In the genomic region with DNA sequence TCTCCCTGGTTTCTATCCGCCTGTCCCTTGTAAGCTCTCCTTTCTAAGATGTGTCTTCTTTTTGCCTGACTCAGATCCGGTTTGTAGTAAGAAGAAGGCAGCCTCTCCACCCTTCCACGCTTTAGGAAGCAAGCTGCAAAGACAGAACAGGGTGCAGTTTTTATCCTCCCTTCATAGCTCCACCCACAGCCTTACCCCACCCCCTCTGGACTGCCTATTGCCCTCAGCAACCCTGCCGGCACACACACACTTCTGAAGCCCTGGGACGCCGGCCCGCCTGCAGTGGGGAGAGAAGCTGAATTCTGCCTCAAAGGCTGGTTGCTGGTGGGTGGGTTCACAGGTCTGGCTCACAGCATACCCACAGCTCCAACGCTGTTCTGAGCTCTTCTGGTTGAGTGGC, we compare ENCODE assay signal across 12 mouse cellular contexts. TPM values are rescaled to one million over a fixed set of nuclear protein-coding genes. Genes with fewer than 3 reads are reported as not detected.
DNase-seq lines count a peak whose midpoint lies in the region; ATAC-seq and TF ChIP-seq lines count a peak whose summit lies in the region.
"Had no signal": no experiment of that assay in that cellular context is flagged by ENCODE, and none has a peak within 500 bp of the region (broad histone marks: within the 10 kb centered on the region; RNA-seq: fewer than 3 reads in every experiment).

No protein-coding gene starts in this region.

- no peak overlapping the region for H3K27ac ChIP-seq in kidney, adult 2 months (ENCODE audit: insufficient read depth, low read depth, low read length)
- H3K27ac ChIP-seq in kidney, embryonic 14.5 days (ENCODE audit: low read depth, low read length), result no peak overlapping the region
- H3K27ac ChIP-seq in olfactory bulb, adult 2 months (ENCODE audit: insufficient read depth, low read depth, low read length), result 0 out of 2 replicates have a peak overlapping the region, but pooled peaks have one; percentile 17
- H3K27ac ChIP-seq: layer of hippocampus, adult 2 months; liver, embryonic 14.5 days had no signal

- peak; percentile 45 for DNase-seq in kidney, adult 2 months
- DNase-seq in testis, postnatal 10 days (ENCODE audit: low spot score), result peak; percentile 51
- DNase-seq in testis, postnatal 14 days (ENCODE audit: low spot score), result no peak
- DNase-seq in frontal cortex, postnatal 36 days (ENCODE audit: low spot score in 2 of 2), result peak; percentile 51 to 60
- DNase-seq in embryo, embryonic 11 days, result no peak
- DNase-seq: cerebellum, adult 18-20 months had no signal

- no peaks in the 10 kb centered on the region for H3K36me3 ChIP-seq in kidney, adult 2 months (ENCODE audit: control insufficient read depth, insufficient read depth, low read length)
- no peaks in the 10 kb centered on the region for H3K36me3 ChIP-seq in kidney, embryonic 14.5 days (ENCODE audit: control insufficient read depth, insufficient read depth, low read length)
- H3K36me3 ChIP-seq: heart, embryonic 12.5 days had no signal

- no peaks in the 10 kb centered on the region for H3K4me1 ChIP-seq in kidney, adult 2 months (ENCODE audit: control insufficient read depth, insufficient read depth, low read length)
- H3K4me1 ChIP-seq in kidney, embryonic 14.5 days (ENCODE audit: control insufficient read depth, insufficient read depth, low read length), result no peaks in the 10 kb centered on the region
- H3K4me1 ChIP-seq in olfactory bulb, adult 2 months (ENCODE audit: control insufficient read depth, insufficient read depth, low read length), result peaks cover 52% of the 10 kb centered on the region

- H3K4me2 ChIP-seq in kidney, embryonic 14.5 days (replicated peaks; ENCODE audit: low read depth, low read length), result no peak overlapping the region
- H3K4me2 ChIP-seq: heart, embryonic 12.5 days had no signal

- no peak for TF ChIP-seq POLR2A in kidney, adult 2 months (IDR thresholded peaks at IDR 0.05; ENCODE audit: low read depth, low read length)
- no peak for TF ChIP-seq POLR2A in olfactory bulb, adult 2 months (IDR thresholded peaks at IDR 0.05; ENCODE audit: insufficient read depth, low read depth, low read length)

- 0 out of 2 replicates have a peak, but pooled peaks cover 2% of the 10 kb centered on the region for H3K27me3 ChIP-seq in kidney, adult 2 months (replicated peaks; ENCODE audit: control insufficient read depth, insufficient read depth, low read length)
- peaks cover 48% of the 10 kb centered on the region for H3K27me3 ChIP-seq in kidney, embryonic 14.5 days (ENCODE audit: control insufficient read depth, insufficient read depth, low read length)

- no peak for TF ChIP-seq CTCF in kidney, adult 2 months (conservative IDR thresholded peaks at IDR 0.05; ENCODE audit: insufficient read depth, insufficient read length, low read depth, low read length)
- no peak for TF ChIP-seq CTCF in olfactory bulb, adult 2 months (IDR thresholded peaks at IDR 0.05; ENCODE audit: insufficient read depth, low read depth, low read length)

- ATAC-seq in kidney, embryonic 14.5 days (ENCODE audit: low FRiP score, low TSS enrichment), result no peak

- WGBS in kidney, adult 2 months, result 7% methylated on average over 8 of the region's 8 CpGs
- under 1% methylated on average over 8 of the region's 8 CpGs for WGBS in kidney, embryonic 14.5 days
- WGBS in olfactory bulb, adult 2 months, result 6% methylated on average over 8 of the region's 8 CpGs

- no peak overlapping the region for H3K4me3 ChIP-seq in kidney, adult 2 months (ENCODE audit: insufficient read depth, low read depth, low read length)
- no peak overlapping the region for H3K4me3 ChIP-seq in kidney, embryonic 14.5 days (ENCODE audit: low read length)
- no peak overlapping the region for H3K4me3 ChIP-seq in olfactory bulb, adult 2 months (ENCODE audit: insufficient read depth, low read depth, low read length)
- H3K4me3 ChIP-seq: erythroblast, embryonic 14.5 days; heart, embryonic 12.5 days; layer of hippocampus, adult 2 months had no signal

- no peaks in the 10 kb centered on the region for H3K9me3 ChIP-seq in kidney, embryonic 14.5 days (ENCODE audit: control insufficient read depth, low read length)
- H3K9me3 ChIP-seq: heart, embryonic 12.5 days had no signal

- H3K9ac ChIP-seq in kidney, embryonic 14.5 days (ENCODE audit: low read depth, low read length), result no peak overlapping the region
- H3K9ac ChIP-seq: heart, embryonic 12.5 days; liver, embryonic 14.5 days had no signal

RNA-seq across cellular contexts. Expression of a gene that starts 6.1 kb away (rescaled TPM):
- 0.05 and 0.30 TPM in 2 replicates for polyA plus RNA-seq in kidney, adult 2 months (2012; rRNA removed)
- 0.22 and 0.23 TPM in 2 replicates for polyA plus RNA-seq in kidney, embryonic 14.5 days (2014; fragmentation: Nextera tagmentation; extraction: Ambion mirVana)
- polyA plus RNA-seq in olfactory bulb, adult 2 months (2012; ENCODE audit: insufficient read depth, insufficient read length, low replicate concordance, missing spikeins), result not detected in 2 replicates

RNA-seq across cellular contexts. Expression of a gene that starts 32.7 kb away (rescaled TPM):
- 110 and 123 TPM in 2 replicates for polyA plus RNA-seq in kidney, adult 2 months (2012; rRNA removed)
- 35.1 and 62.6 TPM in 2 replicates for polyA plus RNA-seq in kidney, embryonic 14.5 days (2014; fragmentation: Nextera tagmentation; extraction: Ambion mirVana)
- 603 TPM in 1 of 2 replicates, not detected in the other for polyA plus RNA-seq in olfactory bulb, adult 2 months (2012; ENCODE audit: insufficient read depth, insufficient read length, low replicate concordance, missing spikeins)

RNA-seq across cellular contexts. Expression of a gene that starts 58.8 kb away (rescaled TPM):
- polyA plus RNA-seq in kidney, adult 2 months (2012; rRNA removed), result 16.6 and 17.7 TPM in 2 replicates
- polyA plus RNA-seq in kidney, embryonic 14.5 days (2014; fragmentation: Nextera tagmentation; extraction: Ambion mirVana), result 39.4 and 47.1 TPM in 2 replicates
- not detected in 2 replicates for polyA plus RNA-seq in olfactory bulb, adult 2 months (2012; ENCODE audit: insufficient read depth, insufficient read length, low replicate concordance, missing spikeins)

Comparison
In these comparisons a context has a peak if more than half of its experiments do, and no peak if none do; other contexts are left out.
1. DNase-seq: peak in kidney, adult 2 months (single experiment), testis, postnatal 10 days (single experiment) and frontal cortex, postnatal 36 days (2 of 2); none in testis, postnatal 14 days (single experiment) and embryo, embryonic 11 days (single experiment).
2. RNA of a gene that starts 58.8 kb away (polyA plus RNA-seq): 39.4 to 47.1 TPM in kidney, embryonic 14.5 days and 16.6 to 17.7 TPM in kidney, adult 2 months; not detected in olfactory bulb, adult 2 months; every median in the first group is over 10 times any median in the second.